Mouse (Mus musculus): ENCODE data around the gene Iqschfp.

The Iqschfp gene

DNA sequence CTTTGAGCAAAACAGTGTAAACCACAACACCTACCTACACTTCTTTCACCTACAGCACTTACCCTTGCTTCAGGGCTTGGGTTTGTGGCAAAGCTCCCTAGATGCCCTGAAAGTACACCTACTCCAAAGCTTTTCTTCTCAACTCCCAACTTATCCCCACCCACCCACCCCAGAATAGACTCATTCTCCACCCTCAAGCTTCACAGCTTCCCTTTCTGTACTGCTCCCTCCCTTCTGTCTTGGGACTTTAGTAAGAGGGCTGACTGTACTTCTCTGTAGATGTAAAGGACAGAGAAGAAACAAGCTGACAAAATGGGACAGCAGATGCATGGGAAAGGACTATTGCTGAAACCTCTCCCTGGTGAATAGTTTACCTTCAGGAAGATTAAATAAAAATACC is 476.0 kb downstream of the Iqschfp start:
- DNase-seq: no peak

DNA sequence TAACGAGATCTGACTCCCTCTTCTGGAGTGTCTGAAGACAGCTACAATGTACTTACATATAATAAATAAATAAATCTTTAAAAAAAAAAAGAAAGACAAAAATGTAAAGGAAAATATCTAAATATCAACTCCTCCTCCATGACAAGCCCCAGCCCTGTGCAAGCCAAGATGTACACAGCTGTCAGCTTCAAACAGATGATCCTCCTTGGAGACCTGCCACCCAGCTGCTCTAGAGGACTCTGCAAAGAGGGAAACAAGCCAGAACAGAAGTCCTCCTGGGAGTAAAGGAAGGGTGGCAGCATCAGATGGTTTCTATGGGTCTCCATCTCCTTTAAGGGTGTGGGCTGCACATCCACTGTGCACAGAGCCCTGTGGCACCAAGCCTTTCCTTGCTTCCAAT is 480.9 kb downstream of the Iqschfp start:
- no peak for DNase-seq

DNA sequence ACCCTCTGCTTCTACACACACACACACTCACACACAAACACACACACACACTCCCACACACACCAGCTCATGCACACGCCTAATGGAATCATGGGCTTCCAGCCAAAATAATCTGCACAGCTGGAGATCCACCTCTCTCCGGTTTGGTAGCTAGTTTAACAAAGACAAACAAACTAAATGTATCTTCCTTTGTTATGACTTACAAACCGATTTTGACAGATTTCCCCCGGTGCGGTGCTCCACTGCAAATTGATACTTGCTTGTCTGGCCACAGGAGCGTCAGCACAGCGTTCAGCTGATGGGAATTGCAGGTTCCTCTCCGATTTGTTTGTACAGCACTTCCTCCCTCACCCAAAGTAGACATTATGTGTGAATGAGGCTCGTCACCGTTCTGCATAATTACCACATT is 483.1 kb downstream of the Iqschfp start:
- DNase-seq: no peak

DNA sequence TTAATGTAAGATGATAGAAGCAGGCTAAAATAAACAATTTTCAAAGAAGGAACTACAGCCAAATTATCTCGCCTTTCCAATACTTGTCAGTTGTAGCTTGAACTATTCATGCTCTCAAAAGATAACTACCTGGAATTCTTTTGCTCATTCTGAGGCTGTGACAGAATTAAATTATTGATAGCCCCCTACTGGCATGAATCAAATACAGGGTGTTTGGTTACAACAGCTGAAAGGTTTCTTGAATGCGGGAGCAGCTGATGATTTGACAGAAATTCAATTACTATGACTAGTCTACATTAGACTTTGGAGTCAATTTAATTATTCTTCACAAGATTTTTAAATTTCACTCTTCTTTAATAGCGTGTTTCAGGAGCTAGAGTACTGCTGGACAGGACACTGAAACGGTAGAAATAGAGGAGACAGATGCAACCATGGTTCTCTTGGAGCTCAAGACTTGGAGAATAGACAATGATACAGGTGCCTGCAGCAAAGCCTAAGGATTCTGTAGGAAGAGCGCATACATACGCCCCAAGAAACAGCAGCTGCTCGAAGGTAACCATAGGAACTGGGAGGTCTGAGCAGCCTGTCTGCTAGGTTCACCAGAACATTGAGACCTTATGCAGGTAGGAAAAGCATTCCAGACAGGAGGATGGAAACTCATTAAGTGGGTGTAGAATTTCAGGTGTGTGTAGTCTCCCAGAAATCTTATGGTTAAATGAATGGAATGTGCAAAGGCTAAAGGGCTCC is 485.6 kb downstream of the Iqschfp start:
- DNase-seq: no peak

DNA sequence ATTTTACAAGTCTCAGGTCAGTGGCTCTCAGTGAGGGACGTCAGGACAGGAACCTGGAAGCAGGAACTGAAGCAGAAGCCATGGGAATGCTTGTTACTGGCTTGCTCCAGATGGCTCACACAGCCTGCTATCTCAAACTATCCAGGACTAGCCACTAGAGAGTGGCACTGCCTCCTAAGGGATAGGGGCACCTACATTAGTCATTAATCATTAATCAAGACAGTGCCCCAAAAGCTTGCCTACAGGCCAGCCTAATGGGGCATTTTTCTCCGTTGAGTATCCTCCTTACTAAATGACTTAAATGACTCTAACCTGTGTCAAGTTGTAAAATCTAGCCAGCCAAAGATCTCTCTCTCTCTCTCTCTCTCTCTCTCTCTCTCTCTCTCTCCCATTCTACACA is 486.8 kb downstream of the Iqschfp start:
- no peak for DNase-seq

DNA sequence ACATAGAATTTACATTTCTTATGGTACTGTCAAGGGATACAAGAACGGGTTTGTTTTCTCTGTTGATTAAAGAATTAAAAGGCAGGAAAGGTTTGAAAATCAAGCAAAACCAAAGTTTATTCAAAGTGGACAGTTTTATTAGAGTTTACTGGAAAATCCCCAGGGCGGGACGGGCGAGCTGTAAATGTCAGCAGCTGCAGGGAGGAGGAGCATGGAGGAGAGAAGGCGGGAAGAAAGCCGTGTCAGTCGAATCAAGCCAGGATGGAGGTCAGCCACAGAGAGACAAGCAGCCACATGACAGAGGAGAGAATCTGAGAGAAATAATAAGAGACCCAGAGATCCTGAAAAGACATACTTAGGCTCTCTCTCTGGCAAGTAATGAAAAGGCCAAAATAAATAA is 487.2 kb downstream of the Iqschfp start:
- no peak for DNase-seq

DNA sequence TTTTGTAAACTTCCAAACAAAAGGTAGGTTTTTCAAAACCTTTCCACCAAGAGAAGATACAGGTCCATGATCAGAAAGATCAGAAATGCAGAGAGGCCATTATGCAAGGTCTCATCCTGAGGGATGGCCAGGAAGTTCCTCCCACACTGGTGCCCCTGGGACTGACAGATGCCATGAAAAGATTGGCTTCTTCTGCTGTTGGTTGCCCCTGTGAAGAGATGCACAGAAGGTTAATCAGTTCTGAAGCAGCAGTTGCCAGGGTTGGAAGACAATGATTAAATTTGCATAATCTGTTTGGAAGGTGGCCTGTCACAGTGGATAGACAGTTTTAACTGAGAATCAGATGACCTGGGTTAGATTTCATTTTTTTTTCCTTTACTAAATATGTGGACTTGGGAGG is 491.6 kb downstream of the Iqschfp start:
- peak; percentile 73 to 75 for DNase-seq

DNA sequence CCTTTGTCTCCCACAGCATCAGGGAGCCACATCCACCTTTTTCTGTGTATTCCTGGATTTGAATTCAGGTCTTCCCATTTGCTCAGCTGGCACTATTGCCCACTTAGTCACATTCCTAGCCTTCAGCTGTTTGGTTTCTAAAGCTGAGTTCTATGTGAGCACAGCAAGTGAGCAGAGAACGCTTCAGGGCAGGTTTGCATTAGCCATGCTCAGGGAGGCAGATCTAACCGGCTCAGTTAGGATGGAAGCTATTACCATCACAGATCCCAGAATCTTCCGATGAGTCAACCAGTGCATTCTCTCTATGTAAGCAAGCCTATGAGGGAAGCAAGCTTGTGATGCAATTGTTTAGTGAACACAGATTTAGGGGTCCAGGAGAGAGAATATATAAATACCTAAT is 493.5 kb downstream of the Iqschfp start:
- DNase-seq: peak in 1 of 2 experiments; percentile 32

DNA sequence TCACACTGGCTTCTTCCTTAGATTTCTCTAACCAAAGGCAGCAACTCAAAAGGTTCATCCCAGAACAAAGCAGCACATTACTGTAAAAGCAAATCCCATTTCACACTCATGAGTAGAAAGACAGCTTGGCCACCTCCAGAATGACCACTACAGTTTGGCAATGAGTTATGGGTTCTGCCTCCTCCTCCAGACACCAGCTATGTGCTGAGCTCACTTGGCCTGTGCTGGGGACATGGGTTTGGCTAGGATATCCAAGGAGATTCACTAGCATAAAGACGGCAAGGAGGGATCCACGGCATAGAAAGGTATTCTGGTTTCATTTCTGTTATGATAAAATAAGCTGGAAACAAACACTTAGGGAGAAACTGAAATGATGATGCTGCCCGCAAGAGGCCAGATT is 496.0 kb downstream of the Iqschfp start:
- DNase-seq: peak; percentile 42 to 46

DNA sequence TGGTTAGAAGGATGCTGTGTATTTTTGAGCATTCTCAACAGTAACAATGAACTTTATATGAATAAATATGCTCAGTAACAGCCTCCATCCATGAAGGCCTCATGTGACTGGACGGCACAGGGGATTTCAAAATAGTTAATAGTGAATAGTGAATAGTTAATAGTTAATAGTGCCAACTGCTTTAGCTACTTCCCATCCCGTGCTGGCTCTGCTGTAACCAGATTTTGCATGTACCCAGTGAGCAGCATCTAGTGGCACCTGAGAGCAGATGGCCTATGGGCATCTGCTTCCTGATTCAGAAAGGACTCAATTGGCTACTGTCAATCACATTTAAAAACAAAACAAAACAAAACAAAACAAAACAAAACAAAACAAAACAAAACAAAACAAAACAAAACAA is 501.5 kb downstream of the Iqschfp start:
- DNase-seq: no peak

DNA sequence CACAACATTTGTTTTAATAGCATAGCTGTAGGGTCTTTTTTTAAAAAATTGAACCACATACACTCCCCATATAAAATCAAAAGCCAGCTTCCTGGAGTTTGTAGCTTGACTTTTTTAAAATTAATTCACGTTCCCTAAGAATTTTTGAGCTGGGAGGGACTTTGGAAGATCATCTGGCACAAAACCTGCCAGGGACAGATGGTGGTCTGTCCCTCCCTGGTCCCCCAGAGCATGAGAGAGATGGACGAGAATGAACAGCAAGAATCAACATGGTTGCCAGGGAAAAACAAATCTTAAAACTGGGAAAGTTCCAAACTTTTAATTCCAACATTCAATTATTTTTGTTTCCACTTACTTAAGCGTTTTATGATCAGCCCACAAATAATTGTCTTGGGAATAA is 506.7 kb downstream of the Iqschfp start:
- peak; percentile 41 to 70 for DNase-seq

DNA sequence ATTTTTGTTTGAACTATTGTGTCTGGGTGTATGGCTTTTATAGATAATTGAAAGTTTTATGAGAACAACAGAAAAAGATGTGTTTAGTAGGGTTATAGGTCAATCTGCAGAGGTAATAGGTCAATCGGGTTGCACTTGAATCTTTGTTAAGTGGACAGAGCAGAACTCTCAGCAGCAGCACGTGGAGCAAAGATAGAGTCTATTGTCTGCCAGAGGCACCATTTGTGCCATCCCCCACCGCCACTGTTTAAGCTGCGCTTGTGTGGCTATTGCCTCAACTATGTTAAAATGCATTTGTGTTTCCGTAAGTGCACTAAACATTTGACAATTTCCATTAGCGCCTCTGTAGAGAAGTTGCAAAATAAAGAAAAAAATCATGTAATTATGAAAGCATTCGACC is 508.1 kb downstream of the Iqschfp start:
- peak in 1 of 2 experiments; percentile 23 for DNase-seq

DNA sequence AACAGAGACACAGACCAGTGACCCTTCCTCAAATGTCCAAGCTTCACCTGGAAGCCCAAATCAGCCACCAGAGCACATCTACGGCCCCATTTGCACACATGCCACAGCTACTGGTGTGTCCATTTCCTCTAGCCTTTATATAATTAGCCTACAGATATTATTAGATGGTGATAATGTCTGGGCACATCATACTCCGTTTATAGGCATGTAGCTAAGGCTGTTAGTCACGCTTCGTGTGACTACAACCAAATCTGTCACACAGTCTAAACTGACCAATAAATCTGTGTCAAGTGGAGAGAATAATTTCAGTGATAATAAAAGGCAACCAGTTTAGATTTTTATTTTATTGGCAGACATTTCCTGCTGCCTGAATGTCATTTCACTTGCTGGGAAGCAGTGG is 511.3 kb downstream of the Iqschfp start:
- no peak for DNase-seq

DNA sequence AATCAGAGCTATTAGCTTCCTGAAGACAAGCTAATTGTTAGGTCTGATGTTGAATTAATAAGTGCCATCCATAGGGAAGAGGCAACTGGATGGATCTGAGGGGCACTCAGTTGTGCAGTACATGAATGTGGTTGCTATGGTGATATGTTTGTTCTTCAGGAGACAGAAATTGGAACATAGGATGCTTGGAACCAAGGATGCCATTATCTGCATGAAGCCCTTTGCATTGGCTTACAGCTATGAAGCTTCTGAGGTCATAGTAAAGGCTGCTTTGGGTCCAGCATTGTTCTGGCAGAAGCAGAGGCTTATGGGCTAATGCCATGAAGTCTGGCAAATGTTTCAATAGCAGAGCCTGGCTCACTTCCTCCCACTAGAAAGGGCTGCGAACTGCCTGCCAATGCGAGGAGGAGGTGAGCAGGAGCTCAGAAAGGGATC is 511.8 kb downstream of the Iqschfp start:
- DNase-seq: peak; percentile 76 to 87

DNA sequence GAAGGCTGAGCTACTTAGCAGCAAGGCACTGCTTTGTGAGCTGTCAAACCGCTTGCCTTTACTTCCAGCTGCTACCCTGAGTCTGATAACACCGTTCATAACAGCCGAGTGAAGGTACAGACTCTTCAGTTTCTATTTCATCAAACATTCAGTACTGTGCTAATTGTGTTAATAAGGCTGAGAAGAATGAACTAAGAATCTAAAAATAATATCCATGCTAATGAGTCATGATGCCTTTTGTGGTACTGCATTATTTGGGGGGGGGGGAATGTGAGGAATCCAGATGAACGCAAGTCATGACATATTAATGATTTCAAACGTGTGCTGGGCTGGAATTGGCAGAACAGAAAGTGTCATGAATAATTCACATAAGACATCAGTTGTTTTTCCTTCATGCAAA is 513.7 kb downstream of the Iqschfp start:
- DNase-seq: no peak

DNA sequence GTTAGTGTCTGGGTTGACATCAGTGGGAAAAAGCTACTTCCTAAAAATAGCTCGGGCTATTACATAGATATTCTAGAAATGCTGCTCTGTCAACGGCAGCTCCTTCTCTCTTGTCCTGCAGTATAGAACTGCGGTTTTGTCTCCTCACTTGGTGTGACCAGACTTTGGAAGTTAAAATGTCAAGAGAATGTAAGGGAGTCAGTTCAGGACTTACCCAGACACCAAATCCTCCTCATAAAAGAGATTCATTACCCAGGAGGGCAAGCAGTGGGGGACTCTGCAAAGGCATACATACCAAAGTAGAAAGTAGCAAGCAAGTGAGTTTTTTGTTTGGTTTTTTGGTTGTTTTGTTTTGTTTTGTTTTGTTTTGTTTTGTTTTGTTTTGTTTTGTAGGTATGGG is 520.2 kb downstream of the Iqschfp start:
- DNase-seq: no peak

DNA sequence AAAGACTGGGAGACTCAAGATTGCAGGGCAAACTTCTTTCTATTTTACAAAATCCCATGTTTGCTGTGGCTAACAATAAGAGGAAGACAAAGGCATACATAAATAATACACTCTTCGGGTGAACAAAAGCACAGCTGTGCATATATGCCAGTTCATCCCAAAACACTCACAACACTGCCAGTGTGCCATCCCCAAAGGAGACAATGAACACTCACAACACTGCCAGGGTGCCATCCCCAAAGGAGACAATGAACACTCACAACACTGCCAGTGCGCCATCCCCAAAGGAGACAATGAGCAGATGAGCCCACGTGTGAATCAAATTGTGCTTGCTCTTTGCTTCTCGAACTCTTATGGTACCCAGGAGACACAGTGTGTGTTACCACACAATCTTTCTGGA is 527.8 kb downstream of the Iqschfp start:
- DNase-seq: no peak

DNA sequence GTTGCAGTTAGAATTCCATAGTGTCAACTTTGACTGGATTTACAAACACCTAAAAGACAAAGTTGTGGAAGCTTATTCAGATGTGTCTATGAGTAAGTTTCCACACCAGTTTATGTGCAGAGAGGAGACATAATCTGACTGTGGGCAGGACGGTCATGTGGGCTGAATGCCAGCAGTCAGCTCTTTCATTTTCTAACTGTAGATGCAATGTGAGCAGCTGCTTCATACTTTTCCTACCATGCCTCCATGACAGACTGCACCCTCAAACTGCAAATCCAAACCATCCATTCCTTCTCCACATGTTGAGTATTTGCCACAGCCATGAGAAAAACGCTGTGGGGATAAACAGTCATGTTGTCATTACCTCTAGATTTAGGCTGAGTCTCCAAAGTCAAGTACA is 528.9 kb downstream of the Iqschfp start:
- DNase-seq: peak; percentile 41 to 48

DNA sequence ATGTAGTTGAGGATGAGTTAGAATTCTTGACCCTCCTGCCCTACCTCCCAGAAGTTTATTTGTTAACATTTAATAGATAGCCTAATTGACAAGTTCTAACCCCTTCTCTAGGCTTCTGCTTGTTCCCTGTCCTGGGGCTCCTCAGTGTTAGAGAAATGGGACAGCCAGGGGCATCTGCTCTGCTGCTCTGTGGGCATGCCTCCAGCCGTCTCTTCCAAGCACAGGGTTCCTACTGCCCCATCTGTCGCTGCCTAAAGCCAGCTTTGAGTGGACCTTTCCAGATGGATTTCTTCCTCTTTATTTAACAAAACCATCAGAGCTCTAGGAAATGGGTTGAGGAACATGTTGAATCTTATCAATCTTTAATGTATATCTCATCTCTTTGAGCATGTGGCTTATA is 529.8 kb downstream of the Iqschfp start:
- peak; percentile 92 to 94 for DNase-seq

DNA sequence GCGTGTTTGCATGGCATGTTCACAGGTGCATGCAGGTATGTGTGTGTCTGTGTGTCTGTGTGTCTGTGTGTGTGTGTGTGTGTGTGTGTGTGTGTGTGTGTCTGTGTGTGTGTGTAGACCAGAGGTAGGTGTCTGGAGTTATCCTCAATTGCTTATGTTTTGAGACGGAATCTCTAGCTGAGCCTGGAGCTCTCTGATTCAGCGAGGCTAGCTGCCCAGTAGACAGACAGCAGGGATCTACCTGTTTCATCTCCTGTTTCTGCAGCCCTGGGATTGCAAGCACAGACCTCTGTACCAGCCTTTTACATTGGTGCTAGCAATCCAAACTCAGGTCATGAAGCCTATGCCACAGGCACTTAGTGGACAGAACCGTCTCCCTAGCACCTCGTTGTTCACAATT is 536.0 kb downstream of the Iqschfp start:
- DNase-seq: peak; percentile 42 to 64

DNA sequence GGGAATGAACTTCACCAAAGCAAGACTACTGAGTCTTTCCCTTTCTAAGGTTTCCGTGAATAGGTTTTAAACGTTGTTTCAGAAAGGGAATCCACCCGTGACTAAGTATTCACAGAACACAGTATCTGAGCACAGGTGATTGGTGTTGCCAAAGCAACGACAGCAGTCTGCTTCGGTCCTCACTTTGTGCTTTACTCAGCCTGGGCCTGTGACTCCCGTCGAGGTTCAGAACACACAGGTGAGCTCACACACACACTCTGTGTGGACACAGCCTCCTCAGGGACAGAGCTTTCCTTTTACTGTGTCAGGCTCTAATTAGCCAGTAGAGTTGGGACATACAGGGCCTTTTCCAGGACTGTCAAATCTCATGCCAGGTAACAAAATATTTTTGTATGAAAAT is 542.4 kb downstream of the Iqschfp start:
- no peak for DNase-seq

DNA sequence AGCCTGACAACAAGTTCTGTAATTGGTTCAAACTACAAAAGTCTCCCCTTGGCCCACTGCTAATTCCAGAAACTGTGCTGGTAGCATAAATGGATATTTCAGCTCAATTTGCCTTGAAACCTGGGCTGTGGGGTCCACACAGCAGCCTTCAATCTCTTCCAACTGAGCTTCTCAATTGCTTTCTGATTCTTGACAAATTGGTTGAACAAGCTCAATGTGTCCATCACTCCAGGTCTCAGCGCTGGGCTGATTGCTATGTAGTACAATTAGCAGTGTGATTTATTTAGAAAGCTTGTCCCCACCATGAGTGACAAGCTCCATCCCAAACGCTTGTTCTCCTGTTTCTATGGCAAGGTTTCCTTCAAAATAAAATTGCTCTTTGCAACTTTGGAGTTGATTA is 542.9 kb downstream of the Iqschfp start:
- no peak for DNase-seq

DNA sequence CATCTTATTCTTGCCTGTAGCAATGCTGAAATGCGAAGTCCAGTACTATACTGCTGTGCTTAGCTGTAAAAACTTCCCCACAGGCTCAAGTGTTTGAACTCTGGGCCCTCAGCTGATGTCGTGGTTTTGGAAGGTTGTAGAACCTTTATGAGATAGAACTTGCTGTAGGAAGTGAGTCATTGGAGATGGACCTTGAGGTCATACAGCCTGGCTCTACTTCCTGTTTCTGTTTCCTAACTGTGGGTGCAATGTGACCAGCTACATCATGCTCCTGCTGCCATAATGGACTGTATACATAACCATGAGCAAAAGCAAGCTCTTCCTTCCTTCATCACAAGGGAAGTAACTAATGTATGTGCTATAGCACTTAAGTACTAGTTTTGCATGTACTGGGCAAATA is 556.4 kb downstream of the Iqschfp start:
- DNase-seq: no peak

DNA sequence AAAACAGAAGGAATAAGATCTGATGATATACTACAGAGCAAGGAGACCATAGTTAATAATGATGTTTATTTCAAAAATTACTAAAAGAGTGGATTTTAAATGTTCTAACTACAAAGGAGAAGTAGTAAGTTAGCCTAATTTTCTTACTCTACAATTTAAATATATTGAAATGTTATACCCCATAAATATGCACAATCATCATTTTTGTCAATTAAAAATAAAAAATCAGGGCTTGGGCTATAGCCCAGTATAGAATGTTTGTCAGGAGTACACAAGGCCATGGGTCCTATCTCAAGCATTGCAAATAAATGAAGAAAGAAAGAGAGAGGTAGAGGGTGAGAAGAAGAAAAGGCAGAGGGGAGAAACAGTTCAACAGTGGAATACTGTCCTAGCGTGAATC is 559.6 kb downstream of the Iqschfp start:
- DNase-seq: no peak

DNA sequence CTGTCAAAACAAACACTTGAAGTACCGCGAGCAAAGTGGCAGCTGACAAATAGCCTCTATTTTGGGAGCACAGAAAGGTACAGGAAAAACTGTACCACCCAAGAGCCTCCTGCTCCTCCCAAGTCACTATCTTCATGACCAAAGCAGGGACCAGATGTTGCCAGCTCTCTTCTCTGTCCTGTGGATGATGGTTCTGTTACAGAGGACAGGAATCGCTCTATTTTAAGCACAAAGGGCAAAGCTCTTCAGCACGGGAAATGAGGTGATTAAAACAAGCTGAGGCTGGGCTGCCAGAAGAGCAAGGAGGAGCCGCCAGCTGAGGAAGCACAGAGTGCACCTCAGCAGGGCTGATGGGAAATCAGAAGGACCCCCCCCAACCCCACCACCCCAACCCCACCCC is 561.2 kb downstream of the Iqschfp start:
- DNase-seq: no peak
